Mouse (Mus musculus): ENCODE measurements around the gene Rala. TPM values are rescaled to one million over a fixed set of nuclear protein-coding genes. Genes with fewer than 3 reads are reported as not detected.

Gene Rala
- polyA plus RNA-seq (2012; rRNA removed; ENCODE audit: low replicate concordance): 11.6 and 17.1 TPM in 2 replicates

DNA sequence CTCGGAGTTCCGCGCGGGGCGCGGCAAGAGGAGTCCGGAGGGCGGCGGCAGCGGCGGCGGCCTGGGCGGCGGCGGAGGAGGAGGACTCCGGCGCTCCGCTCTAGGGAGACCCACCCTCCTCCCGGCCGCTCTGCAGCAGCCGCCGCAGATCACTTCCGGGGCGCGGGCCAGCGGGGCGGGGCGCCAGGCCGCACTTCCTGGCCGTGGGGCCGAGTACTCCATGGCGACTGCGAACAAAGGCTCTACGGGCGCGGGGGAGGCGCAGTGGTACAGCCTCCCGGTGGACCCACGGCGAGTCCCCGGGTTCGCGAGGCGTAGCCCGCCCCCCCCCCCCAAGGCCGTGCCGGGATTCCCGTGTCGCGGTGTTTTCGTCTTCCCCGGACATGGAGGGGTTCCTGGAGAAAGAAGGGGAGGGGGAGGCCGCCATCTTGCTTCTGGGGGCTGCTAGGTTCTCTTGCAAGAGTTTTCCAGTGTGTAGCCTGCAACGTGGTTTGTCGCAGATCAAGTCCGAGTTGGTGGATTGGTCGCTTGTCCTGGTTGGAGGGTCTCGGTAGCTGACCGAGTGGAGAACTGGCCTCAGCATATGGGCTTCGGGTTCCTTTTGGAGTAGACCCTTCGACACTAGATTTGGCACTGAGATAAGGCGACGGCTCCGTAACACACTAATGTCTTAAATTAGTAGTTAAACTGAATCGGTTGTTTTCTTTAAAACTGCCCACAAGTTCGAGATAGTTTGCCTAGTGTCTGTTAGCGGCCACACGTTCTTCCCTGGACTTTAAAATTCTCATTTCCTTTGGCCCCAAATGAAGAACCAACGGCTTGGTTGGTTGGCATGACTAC, at the start of gene Rala:
Rala (minus strand) TSS at position 162 of the 840 bp plus-strand sequence.

DNA sequence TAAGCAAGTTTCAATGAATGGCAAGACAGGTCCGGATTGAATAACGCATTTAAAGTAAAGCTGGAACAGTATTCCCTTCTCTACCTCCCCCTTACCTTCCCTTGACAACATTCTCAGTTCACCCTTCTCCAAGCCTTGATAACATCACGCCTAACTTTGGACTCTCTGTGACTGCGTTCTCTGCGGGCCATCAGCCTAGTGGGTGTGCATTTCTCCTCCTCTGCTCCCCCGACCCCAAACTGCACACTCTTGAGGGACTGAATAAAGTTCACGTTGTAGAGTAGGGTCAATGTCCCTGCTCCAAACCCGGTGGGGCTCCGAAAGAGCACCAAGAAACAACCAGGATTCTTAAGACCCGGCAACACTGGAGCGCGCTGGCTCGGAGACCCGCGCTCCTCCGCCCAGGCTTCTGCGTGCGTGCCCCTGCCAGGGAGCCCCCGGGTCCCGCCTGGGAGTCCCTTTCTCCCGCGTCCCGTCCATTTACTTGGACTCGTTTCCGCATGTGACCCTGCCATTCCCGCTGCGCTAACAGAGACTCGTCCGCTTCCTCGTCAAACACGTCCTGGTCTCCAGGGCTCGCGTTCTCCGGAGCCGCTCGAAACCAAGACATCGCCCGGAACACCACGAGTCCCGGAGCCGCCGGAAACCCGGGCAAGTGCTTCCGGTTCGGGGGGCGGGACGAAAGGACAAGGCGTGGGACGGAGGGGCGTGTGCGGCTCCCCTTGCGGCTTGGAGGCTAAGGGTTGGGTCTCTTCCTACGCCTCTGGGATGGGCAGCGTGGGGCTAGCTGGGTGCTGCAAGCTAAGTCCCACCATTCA, 48.9 kb upstream of the Rala start, which contains the start of gene Yae1d1:
Yae1d1 (minus strand) TSS at position 653 of the 818 bp plus-strand sequence.

Other genes with a start within 250 kb of the Rala start
- 5.9 and 18.2 TPM in 2 replicates for gene Mplkip, start 249.0 kb downstream of the Rala start, polyA plus RNA-seq (2012; rRNA removed; ENCODE audit: low replicate concordance)
- 0.84 and 2.8 TPM in 2 replicates for gene Sugct, start 248.7 kb downstream of the Rala start, polyA plus RNA-seq (2012; rRNA removed; ENCODE audit: low replicate concordance)
- gene Cdk13, start 139.1 kb downstream of the Rala start, polyA plus RNA-seq (2012; rRNA removed; ENCODE audit: low replicate concordance): 30.7 and 99.7 TPM in 2 replicates
- 3.0 and 9.2 TPM in 2 replicates for gene Yae1d1, start 49.1 kb upstream of the Rala start, polyA plus RNA-seq (2012; rRNA removed; ENCODE audit: low replicate concordance)

Measured in mammary gland, adult 2 months (tissue).